20 mouse cellular contexts compared by ENCODE assay signal in the genomic region with DNA sequence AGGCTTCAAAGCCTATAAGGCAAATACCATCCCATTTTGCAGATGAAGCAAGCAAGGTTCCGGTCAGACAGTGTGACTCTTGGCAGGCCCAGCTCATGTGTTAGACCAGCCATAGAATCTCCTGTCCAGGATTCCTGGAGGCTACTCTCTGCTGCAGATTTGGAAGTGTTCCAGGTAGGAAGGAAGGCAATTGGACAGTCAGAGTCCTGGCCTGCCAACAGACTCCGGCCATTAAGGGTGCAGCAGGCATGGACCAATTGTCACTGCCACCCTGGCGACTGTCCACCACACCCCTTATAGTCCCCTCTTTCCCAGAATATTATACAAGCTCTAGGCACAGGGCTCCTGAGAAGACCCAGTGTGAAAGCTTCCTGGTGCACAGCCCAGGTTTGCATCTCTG.
DNase-seq lines count a peak whose midpoint lies in the region; ATAC-seq and TF ChIP-seq lines count a peak whose summit lies in the region.
"Had no signal": no experiment of that assay in that cellular context is flagged by ENCODE, and none has a peak within 500 bp of the region (broad histone marks: within the 10 kb centered on the region; RNA-seq: fewer than 3 reads in every experiment).

No protein-coding gene starts in this region.

- no peak for TF ChIP-seq CTCF in cerebellum, adult 2 months (IDR thresholded peaks at IDR 0.05; ENCODE audit: borderline replicate concordance, insufficient read depth, low read depth, low read length)
- TF ChIP-seq CTCF in lung, embryonic 14.5 days (IDR thresholded peaks at IDR 0.05; ENCODE audit: low read depth), result no peak

- no peak overlapping the region for H3K4me2 ChIP-seq in lung, embryonic 14.5 days
- H3K4me2 ChIP-seq: embryonic facial prominence, embryonic 12.5 days; forebrain, embryonic 15.5 days; hindbrain, embryonic 13.5 days; intestine, embryonic 15.5 days had no signal

- H3K9me3 ChIP-seq in lung, embryonic 14.5 days (ENCODE audit: low read depth, low read length), result no peaks in the 10 kb centered on the region
- H3K9me3 ChIP-seq: embryonic facial prominence, embryonic 12.5 days; forebrain, embryonic 15.5 days; heart, embryonic 10.5 days; hindbrain, embryonic 13.5 days; intestine, embryonic 15.5 days had no signal

- 9% methylated on average over 3 of the region's 3 CpGs for WGBS in cerebellum, adult 2 months
- 70% methylated on average over 3 of the region's 3 CpGs for WGBS in lung, embryonic 14.5 days

- H3K36me3 ChIP-seq in lung, embryonic 14.5 days (ENCODE audit: insufficient read depth), result no peaks in the 10 kb centered on the region
- H3K36me3 ChIP-seq: embryonic facial prominence, embryonic 12.5 days; forebrain, embryonic 15.5 days; G1E; heart, embryonic 10.5 days; hindbrain, embryonic 13.5 days; intestine, embryonic 15.5 days had no signal

- H3K4me1 ChIP-seq in cerebellum, adult 2 months (ENCODE audit: control insufficient read depth, insufficient read depth, low read length), result no peaks in the 10 kb centered on the region; the same call in 1 of the 2 replicates
- no peaks in the 10 kb centered on the region for H3K4me1 ChIP-seq in lung, embryonic 14.5 days (ENCODE audit: insufficient read depth)
- H3K4me1 ChIP-seq: forebrain, embryonic 15.5 days; intestine, embryonic 15.5 days had no signal

- H3K4me3 ChIP-seq in cerebellum, adult 2 months (replicated peaks; ENCODE audit: insufficient read depth, low read depth, low read length), result no peak overlapping the region
- H3K4me3 ChIP-seq in lung, embryonic 14.5 days (ENCODE audit: low read depth, low read length), result no peak overlapping the region
- H3K4me3 ChIP-seq: embryonic facial prominence, embryonic 12.5 days; forebrain, embryonic 15.5 days; heart, embryonic 10.5 days; hindbrain, embryonic 13.5 days; intestine, embryonic 15.5 days had no signal

- H3K27me3 ChIP-seq in cerebellum, adult 2 months (ENCODE audit: control insufficient read depth, insufficient read depth, low read length), result no peaks in the 10 kb centered on the region; the same call in 1 of the 2 replicates
- H3K27me3 ChIP-seq in lung, embryonic 14.5 days (ENCODE audit: insufficient read depth, low read length), result no peaks in the 10 kb centered on the region
- H3K27me3 ChIP-seq: embryonic facial prominence, embryonic 12.5 days; forebrain, embryonic 15.5 days; hindbrain, embryonic 13.5 days; intestine, embryonic 15.5 days had no signal

- no peak overlapping the region for H3K9ac ChIP-seq in lung, embryonic 14.5 days
- H3K9ac ChIP-seq: embryonic facial prominence, embryonic 12.5 days; forebrain, embryonic 15.5 days; hindbrain, embryonic 13.5 days; intestine, embryonic 15.5 days had no signal

- no peak for TF ChIP-seq POLR2A in cerebellum, adult 2 months (IDR thresholded peaks at IDR 0.05; ENCODE audit: borderline replicate concordance, insufficient read depth, low read length)

- peak; percentile 11 to 50 for DNase-seq in cerebellum, adult 2 months
- no peak for DNase-seq in cerebellum, adult 11-12 months
- peak; percentile 27 to 40 for DNase-seq in cerebellum, postnatal 25 days
- no peak for DNase-seq in cerebellum, adult 9-10 months
- peak; percentile 30 for DNase-seq in lung, embryonic 14.5 days
- no peak for DNase-seq in lung, adult 18-20 months
- DNase-seq in MN1 (ENCODE audit: low spot score), result peak; percentile 34
- DNase-seq: adrenal gland, postnatal 14 days; B cell, adult 2 months; gastrocnemius, postnatal 36 days; heart, adult 11 months; heart, postnatal 10 days; heart, postnatal 4 days had no signal

- no peak for ATAC-seq in lung, embryonic 14.5 days (ENCODE audit: insufficient read depth)
- ATAC-seq: CD4-positive, CD25-positive, alpha-beta regulatory T cell, adult 4 months; forebrain, embryonic 15.5 days; intestine, embryonic 15.5 days had no signal

- no peak overlapping the region for H3K27ac ChIP-seq in cerebellum, adult 2 months (ENCODE audit: insufficient read depth, low read length)
- H3K27ac ChIP-seq in lung, embryonic 14.5 days (ENCODE audit: low read depth), result no peak overlapping the region
- H3K27ac ChIP-seq: embryonic facial prominence, embryonic 12.5 days; forebrain, embryonic 15.5 days; heart, embryonic 10.5 days; hindbrain, embryonic 13.5 days; intestine, embryonic 15.5 days had no signal

Comparison
In these comparisons a context has a peak if more than half of its experiments do, and no peak if none do; other contexts are left out.
1. DNase-seq: peak in cerebellum, adult 2 months (2 of 2), cerebellum, postnatal 25 days (2 of 2), lung, embryonic 14.5 days (single experiment) and MN1 (single experiment); none in cerebellum, adult 11-12 months (single experiment), cerebellum, adult 9-10 months (single experiment) and lung, adult 18-20 months (0 of 2).